Mouse (Mus musculus) embryonic facial prominence, embryonic 12.5 days (tissue): Measurements from ENCODE around the gene Klra1. TPM values are rescaled to one million over a fixed set of nuclear protein-coding genes. Genes with fewer than 3 reads are reported as not detected.
"Not testable (repeated sequence)": the region's sequence is repeated elsewhere in the genome, so short reads cannot be mapped to it uniquely, and the experiment has no call there.

Experiments
- ATAC-seq: fragments of 200-750 bp; cut with Nextera tagmentation; 2 replicates; pipeline ENCODE4 v1.8.0; 2017; ENCODE audit not compliant: insufficient number of reproducible peaks, insufficient read depth, low FRiP score, low TSS enrichment
- H3K27ac ChIP-seq: fragments of 300-500 bp; sonication (generic); 2 replicates; pipeline ENCODE4 v1.5.1; 2016; ENCODE audit warnings: mild to moderate bottlenecking
- H3K27me3 ChIP-seq: fragments of 300-500 bp; sonication (generic); 2 replicates; pipeline ENCODE4 v1.6.1; 2016; ENCODE audit warnings: mild to moderate bottlenecking, moderate library complexity
- H3K36me3 ChIP-seq: fragments of 300-500 bp; sonication (generic); 2 replicates; pipeline ENCODE4 v1.6.1; 2016; ENCODE audit warnings: mild to moderate bottlenecking
- H3K4me1 ChIP-seq: fragments of 300-500 bp; sonication (generic); 2 replicates; pipeline ENCODE4 v1.6.1; 2016
- H3K4me2 ChIP-seq: fragments of 300-500 bp; sonication (generic); replicated peaks from 2 replicates; pipeline ENCODE4 v1.6.1; 2016; ENCODE audit warnings: mild to moderate bottlenecking, moderate library complexity
- H3K4me3 ChIP-seq: fragments of 300-500 bp; sonication (generic); 2 replicates; pipeline ENCODE4 v1.5.1; 2016; ENCODE audit warnings: mild to moderate bottlenecking
- H3K9ac ChIP-seq: fragments of 300-500 bp; sonication (generic); 2 replicates; pipeline ENCODE4 v1.6.1; 2016; ENCODE audit warnings: mild to moderate bottlenecking, moderate library complexity
- H3K9me3 ChIP-seq: fragments of 300-500 bp; sonication (generic); 2 replicates; pipeline ENCODE4 v1.6.1; 2016; ENCODE audit warnings: mild to moderate bottlenecking, moderate library complexity
- whole genome bisulfite sequencing: fragments of 180-500 bp; shearing (Covaris S2); methylation state at CpG from one replicate; pipeline ENCODE4 v1.1.7; 2016; 5-methylcytosine and 5-hydroxymethylcytosine counted together
- polyA plus RNA-seq: library from polyadenylated mRNA; unstranded; fragments of >200 nt; fragmentation: Nextera tagmentation; extraction: Ambion mirVana; gene quantifications from 2 replicates; pipeline ENCODE4 v1.2.1, GENCODE M21; 2016

Gene Klra1
- polyA plus RNA-seq, result not detected in 2 replicates

DNA sequence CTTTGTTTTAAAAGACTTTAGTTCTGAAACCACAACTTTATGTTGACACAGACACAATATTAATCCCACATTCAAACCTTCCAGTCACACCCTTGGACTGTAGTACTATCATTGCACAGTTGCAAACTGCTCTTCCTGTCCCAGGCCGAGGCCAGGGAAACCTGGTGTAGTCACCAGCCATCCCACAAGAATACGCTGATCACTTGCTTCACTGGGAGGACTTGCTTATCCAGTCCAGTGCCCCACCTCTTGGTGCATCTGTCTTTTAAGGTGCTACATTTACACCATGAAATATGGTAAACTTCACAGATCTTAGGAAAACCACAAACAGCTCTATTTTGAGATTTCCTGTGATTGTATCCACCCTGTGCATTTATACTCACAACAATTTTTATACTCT is at the start of gene Klra1:
Gene Klra1, minus strand, starts transcription at position 125 of the 400 bp plus-strand sequence.
- no peak within 1 kb of the TSS for H3K9ac ChIP-seq
- WGBS, result 82% methylated on average over 2 of the region's 2 CpGs
- H3K27ac ChIP-seq, result no peak within 1 kb of the TSS
- H3K27me3 ChIP-seq, result no peaks in the 10 kb centered on the region
- H3K4me1 ChIP-seq, result no peaks in the 10 kb centered on the region
- H3K4me2 ChIP-seq, result no peak within 1 kb of the TSS
- H3K36me3 ChIP-seq, result no peaks in the 10 kb centered on the region
- H3K4me3 ChIP-seq, result no peak within 1 kb of the TSS
- peaks cover 4% of the 10 kb centered on the region; the same call in 1 of the 2 replicates for H3K9me3 ChIP-seq
- ATAC-seq, result no peak

DNA sequence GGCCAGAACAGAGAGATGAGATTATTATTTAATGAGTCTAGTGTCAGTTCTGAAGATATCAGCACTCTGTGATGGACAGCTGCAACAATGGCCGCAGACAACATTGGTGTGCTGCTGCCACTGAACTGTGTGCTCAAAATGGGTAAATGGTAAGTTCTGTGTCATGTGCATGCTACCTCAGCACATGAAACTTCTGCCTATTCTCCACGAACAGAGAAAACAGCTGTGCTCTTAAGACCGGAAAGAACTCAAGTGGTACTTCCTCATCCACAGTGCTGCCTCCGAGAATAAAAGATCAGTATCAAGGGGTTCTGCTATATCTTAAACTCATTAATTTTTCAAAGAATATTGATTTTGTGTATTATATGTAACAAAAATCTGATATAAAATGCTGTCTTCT is 42.8 kb upstream of the Klra1 start:
- Histone ChIP-seq H3K4me2 (no peak overlapping the region), H3K27ac (no peak overlapping the region), H3K4me3 (no peak overlapping the region), H3K27me3 (no peaks in the 10 kb centered on the region), H3K9ac (no peak overlapping the region), H3K9me3 (peaks cover 7% of the 10 kb centered on the region; the same call in 1 of the 2 replicates), H3K4me1 (no peaks in the 10 kb centered on the region), H3K36me3 (no peaks in the 10 kb centered on the region)
- 87% methylated on average over 4 of the region's 4 CpGs for WGBS
- ATAC-seq, result no peak

DNA sequence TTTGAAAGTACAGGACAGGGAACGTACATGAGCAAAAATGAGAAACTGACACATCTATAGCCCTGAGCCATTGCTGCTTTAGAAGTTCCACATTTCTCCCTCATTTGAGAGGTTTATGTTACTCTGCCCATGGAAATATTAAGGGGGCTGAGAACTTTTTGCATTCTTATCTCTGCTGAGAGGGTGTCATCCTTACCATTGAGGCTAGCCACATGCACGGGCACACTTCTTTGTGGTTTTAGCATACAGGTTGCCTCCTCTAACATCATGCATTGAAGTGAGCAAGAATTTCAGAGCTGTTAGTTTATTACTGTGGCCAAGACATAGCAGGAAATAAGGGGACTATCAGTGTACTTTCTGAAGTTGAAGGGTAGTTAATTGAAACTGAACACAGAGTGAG is 32.5 kb upstream of the Klra1 start:
- peaks cover 11% of the 10 kb centered on the region; the same call in 1 of the 2 replicates for H3K9me3 ChIP-seq
- H3K4me3 ChIP-seq, result no peak overlapping the region
- H3K27me3 ChIP-seq, result no peaks in the 10 kb centered on the region
- H3K4me1 ChIP-seq, result no peaks in the 10 kb centered on the region
- H3K9ac ChIP-seq, result no peak overlapping the region
- no peak overlapping the region for H3K4me2 ChIP-seq
- H3K36me3 ChIP-seq, result no peaks in the 10 kb centered on the region
- 83% methylated on average over 2 of the region's 2 CpGs for WGBS
- ATAC-seq, result no peak
- no peak overlapping the region for H3K27ac ChIP-seq

DNA sequence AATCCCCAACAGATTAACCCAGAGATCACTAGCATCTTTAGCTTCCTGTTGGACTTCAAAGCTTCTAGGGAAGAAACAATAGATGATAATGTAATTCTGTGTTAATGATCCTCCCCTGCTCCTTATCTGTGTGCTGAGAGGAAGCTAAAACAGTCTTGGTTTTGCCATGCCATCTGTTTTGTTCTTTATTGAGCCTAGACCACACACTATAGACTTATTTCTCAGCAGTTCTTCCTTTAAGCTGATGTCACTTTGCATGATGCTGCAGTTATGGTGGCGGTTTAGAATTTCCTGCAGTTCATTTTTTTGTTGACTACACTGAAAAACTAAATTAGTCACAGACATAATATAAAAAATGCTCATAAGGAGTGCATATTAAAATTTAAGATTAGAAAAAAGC is 18.2 kb upstream of the Klra1 start:
- Histone ChIP-seq H3K4me3 (no peak overlapping the region), H3K4me2 (no peak overlapping the region), H3K27ac (no peak overlapping the region), H3K4me1 (no peaks in the 10 kb centered on the region), H3K9me3 (peaks cover 5% of the 10 kb centered on the region; the same call in 1 of the 2 replicates), H3K9ac (no peak overlapping the region), H3K27me3 (no peaks in the 10 kb centered on the region), H3K36me3 (no peaks in the 10 kb centered on the region)
- ATAC-seq, result no peak
- 63% methylated on average over 1 of the region's 1 CpGs for WGBS

DNA sequence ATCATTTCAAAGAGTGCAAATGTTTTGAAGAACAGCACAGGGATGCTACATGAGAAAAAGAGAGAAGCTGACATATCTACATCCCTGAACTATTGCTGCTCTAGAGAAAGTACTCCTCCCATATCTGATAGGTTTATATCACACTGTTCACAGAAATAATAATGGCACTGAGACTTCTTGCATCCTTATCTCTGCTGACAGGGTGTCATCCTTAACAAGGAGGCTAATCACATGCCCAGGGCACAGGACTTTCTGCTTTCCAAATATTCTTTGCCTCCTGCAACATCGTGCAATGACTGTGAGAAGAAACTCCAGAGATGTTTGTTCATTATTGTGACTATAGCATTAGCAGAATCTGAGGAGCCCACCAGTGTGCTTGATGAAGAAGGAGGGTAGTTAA is 871 bp downstream of the Klra1 start:
- Histone ChIP-seq H3K36me3 (no peaks in the 10 kb centered on the region), H3K9ac (no peak overlapping the region), H3K27me3 (no peaks in the 10 kb centered on the region), H3K4me2 (no peak overlapping the region), H3K9me3 (peaks cover 4% of the 10 kb centered on the region; the same call in 1 of the 2 replicates), H3K4me3 (no peak overlapping the region), H3K4me1 (no peaks in the 10 kb centered on the region), H3K27ac (no peak overlapping the region)
- WGBS, result 60% methylated on average over 1 of the region's 1 CpGs
- ATAC-seq, result no peak

DNA sequence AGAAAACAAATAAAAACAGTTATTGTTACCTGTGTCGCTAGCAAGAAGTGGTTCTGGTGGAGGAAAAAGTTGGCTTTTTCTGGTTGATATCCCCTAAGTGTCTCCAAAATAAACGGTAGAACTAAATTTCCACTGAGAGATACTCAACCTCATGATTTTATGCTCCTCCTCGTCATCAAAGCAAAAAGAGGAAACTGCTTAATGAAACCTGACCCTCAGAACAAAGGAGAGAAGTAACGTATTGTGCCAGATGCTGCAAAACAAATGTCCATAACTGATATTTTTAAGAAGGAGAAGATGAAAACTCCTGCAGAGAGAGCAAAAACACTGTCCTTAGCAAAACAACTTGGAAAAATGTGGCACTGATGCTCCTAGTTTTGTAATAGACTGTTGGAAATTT is 4.3 kb downstream of the Klra1 start:
- ATAC-seq, result no peak
- no peak overlapping the region for H3K4me3 ChIP-seq
- no peak overlapping the region for H3K4me2 ChIP-seq
- 74% methylated on average over 4 of the region's 4 CpGs for WGBS
- H3K36me3 ChIP-seq, result no peaks in the 10 kb centered on the region
- H3K27me3 ChIP-seq, result no peaks in the 10 kb centered on the region
- no peak overlapping the region for H3K27ac ChIP-seq
- H3K9me3 ChIP-seq, result no peaks in the 10 kb centered on the region
- H3K4me1 ChIP-seq, result no peaks in the 10 kb centered on the region
- no peak overlapping the region for H3K9ac ChIP-seq

DNA sequence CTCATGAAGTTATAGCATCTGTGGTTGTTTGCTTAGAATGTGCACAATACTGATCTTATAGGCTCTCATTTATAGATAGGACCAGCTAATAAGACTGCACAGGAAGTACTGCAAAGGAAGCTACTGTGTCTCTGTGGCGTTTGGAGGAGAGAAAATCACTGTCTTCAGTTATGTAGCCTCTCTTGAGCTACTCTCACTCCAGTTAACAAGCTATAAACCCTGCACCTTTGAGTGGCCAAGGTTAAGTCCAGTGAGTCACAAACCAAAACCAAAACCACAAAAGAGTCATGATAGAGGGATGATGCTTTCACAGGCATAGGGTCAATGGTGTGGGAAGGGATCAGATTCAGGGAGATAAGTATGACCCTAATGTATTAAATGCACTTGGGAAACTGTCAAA is 41.3 kb downstream of the Klra1 start:
- not testable (repeated sequence) for H3K9ac ChIP-seq, H3K4me2 ChIP-seq, H3K27me3 ChIP-seq, H3K4me1 ChIP-seq, H3K4me3 ChIP-seq, ATAC-seq, H3K27ac ChIP-seq, H3K9me3 ChIP-seq, H3K36me3 ChIP-seq
- 39% methylated on average over 1 of the region's 1 CpGs for WGBS

DNA sequence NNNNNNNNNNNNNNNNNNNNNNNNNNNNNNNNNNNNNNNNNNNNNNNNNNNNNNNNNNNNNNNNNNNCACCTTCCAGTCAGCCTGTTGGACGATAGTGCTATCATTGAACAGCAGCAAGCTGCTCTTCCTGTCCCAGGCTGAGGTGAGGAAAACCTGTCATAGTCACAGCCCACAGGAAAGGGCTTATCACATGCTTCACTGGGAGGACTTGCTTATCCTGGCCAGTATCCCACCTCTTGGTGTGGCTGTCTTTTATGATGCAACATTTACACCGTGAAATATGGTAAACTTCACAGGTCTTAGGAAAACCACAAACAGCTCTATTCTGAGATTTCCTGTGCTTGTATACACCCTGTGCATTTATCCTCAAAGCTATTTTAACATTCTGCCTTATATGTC is 44.7 kb downstream of the Klra1 start:
- H3K4me2 ChIP-seq, H3K4me1 ChIP-seq, H3K36me3 ChIP-seq, H3K4me3 ChIP-seq, H3K27ac ChIP-seq, H3K27me3 ChIP-seq, H3K9ac ChIP-seq, H3K9me3 ChIP-seq, ATAC-seq: not testable (repeated sequence)
- WGBS, result 84% methylated on average over 2 of the region's 2 CpGs

DNA sequence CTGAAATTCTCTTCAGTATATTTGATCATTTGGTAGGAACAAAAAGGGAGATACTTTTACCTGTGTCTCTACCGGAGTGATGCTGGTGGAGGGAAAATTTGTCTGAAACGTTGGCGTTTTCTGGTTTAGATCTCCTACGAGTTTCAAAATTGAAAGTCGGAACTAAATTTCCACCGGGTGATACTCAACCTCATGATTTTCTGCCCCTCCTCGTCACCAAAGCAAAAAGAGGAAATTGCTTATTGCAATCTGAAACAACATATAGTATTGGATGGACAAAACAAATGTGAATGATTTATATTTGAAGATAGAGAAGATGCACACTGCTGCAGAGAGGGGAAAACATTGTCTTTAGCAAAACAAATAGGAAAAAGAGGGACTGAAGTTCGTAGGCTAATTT is 49.3 kb downstream of the Klra1 start, which contains the start of gene Klra3:
Gene Klra3, minus strand, starts transcription at position 164 of the 400 bp plus-strand sequence.
- ATAC-seq, result no peak
- WGBS, result 80% methylated on average over 8 of the region's 8 CpGs
- Histone ChIP-seq H3K27ac (no peak within 1 kb of the TSS), H3K36me3 (no peaks in the 10 kb centered on the region), H3K4me2 (no peak within 1 kb of the TSS), H3K9ac (no peak within 1 kb of the TSS), H3K4me3 (no peak within 1 kb of the TSS), H3K9me3 (no peaks in the 10 kb centered on the region), H3K4me1 (no peaks in the 10 kb centered on the region), H3K27me3 (no peaks in the 10 kb centered on the region)

Other genes with a start within 250 kb of the Klra1 start
- not detected in 2 replicates for gene Klra9, start 193.8 kb downstream of the Klra1 start, polyA plus RNA-seq
- gene Klra7, start 153.6 kb downstream of the Klra1 start, polyA plus RNA-seq, result not detected in 2 replicates
- gene Klra10, start 104.9 kb downstream of the Klra1 start, polyA plus RNA-seq, result not detected in 2 replicates
- not detected in 2 replicates for gene Klra3, start 49.3 kb downstream of the Klra1 start, polyA plus RNA-seq